Mouse (Mus musculus) lung, postnatal 0 days (tissue): Measurements from ENCODE around the gene Hgf. TPM values are rescaled to one million over a fixed set of nuclear protein-coding genes. Genes with fewer than 3 reads are reported as not detected.

ENCODE experiments used
- ATAC-seq: fragments of 200-750 bp; cut with Nextera tagmentation; 2 replicates; pipeline ENCODE4 v1.8.0; 2017; ENCODE audit warnings: moderate library complexity
- DNase-seq: peaks from one replicate; pipeline ENCODE4 v3.0.0-alpha.2; 2016; ENCODE audit warnings: low spot score
- H3K27ac ChIP-seq: fragments of 300-500 bp; sonication (generic); 2 replicates; pipeline ENCODE4 v1.5.1; 2014; ENCODE audit warnings: antibody characterized with exemption, mild to moderate bottlenecking, low read length, mixed read lengths
- H3K27me3 ChIP-seq: fragments of 300-500 bp; sonication (generic); replicated peaks from 2 replicates; pipeline ENCODE4 v1.6.1; 2014; ENCODE audit warnings: low read length, mixed read lengths; ENCODE audit not compliant: insufficient read depth
- H3K36me3 ChIP-seq: fragments of 300-500 bp; sonication (generic); 2 replicates; pipeline ENCODE4 v1.6.1; 2014; ENCODE audit warnings: low read length, mixed read lengths; ENCODE audit not compliant: insufficient read depth
- H3K4me1 ChIP-seq: fragments of 300-500 bp; sonication (generic); 2 replicates; pipeline ENCODE4 v1.6.1; 2014; ENCODE audit warnings: antibody characterized with exemption, low read depth, low read length, mixed read lengths; ENCODE audit not compliant: insufficient read depth
- H3K4me2 ChIP-seq: fragments of 300-500 bp; sonication (generic); replicated peaks from 2 replicates; pipeline ENCODE4 v1.6.1; 2014; ENCODE audit warnings: low read depth, mild to moderate bottlenecking, low read length, moderate library complexity, mixed read lengths
- H3K4me3 ChIP-seq: fragments of 300-500 bp; sonication (generic); 2 replicates; pipeline ENCODE4 v1.5.1; 2014; ENCODE audit warnings: low read depth, low read length
- H3K9ac ChIP-seq: fragments of 300-500 bp; sonication (generic); replicated peaks from 2 replicates; pipeline ENCODE4 v1.6.1; 2014; ENCODE audit warnings: low read depth, mild to moderate bottlenecking
- H3K9me3 ChIP-seq: fragments of 300-500 bp; sonication (generic); 2 replicates; pipeline ENCODE4 v1.6.1; 2016; ENCODE audit warnings: low read length, mixed read lengths
- CTCF ChIP-seq: IDR thresholded peaks from 2 replicates; pipeline ENCODE4 v1.5.1; 2016; ENCODE audit warnings: antibody characterized with exemption, mild to moderate bottlenecking
- EP300 ChIP-seq: IDR thresholded peaks from 2 replicates; pipeline ENCODE4 v1.6.1; 2016; ENCODE audit warnings: antibody characterized with exemption, mild to moderate bottlenecking, control low read depth
- WGBS: fragments of 180-500 bp; shearing (Covaris S2); extraction: QIAGEN DNeasy Blood & Tissue Kit; methylation state at CpG from one replicate; pipeline ENCODE4 v1.1.7; 2014; 5-methylcytosine and 5-hydroxymethylcytosine counted together
- polyA plus RNA-seq: library from polyadenylated mRNA; unstranded; fragments of >200 nt; fragmentation: Nextera tagmentation; extraction: Ambion mirVana; gene quantifications from 2 replicates; pipeline ENCODE4 v1.2.1, GENCODE M21; 2015

Hgf gene
- polyA plus RNA-seq, 1 experiment from 2014 or later = 2.1 TPM

- TF ChIP-seq EP300 (no peak), CTCF (no peak)
- Histone ChIP-seq H3K27me3 (no peaks in the 10 kb centered on the region), H3K36me3 (no peaks in the 10 kb centered on the region), H3K4me2 (no peak overlapping the region), H3K4me3 (no peak overlapping the region), H3K9me3 (no peaks in the 10 kb centered on the region), H3K9ac (no peak overlapping the region), H3K27ac (no peak overlapping the region), H3K4me1 (no peaks in the 10 kb centered on the region)
- DNase-seq (no peak), ATAC-seq (no peak)
- WGBS = 70% methylated on average over 1 of the region's 1 CpGs
Observed at GRCm38 (mm10) chr5:16601463-16601862, 48.2 kb downstream of the Hgf start.

DNA sequence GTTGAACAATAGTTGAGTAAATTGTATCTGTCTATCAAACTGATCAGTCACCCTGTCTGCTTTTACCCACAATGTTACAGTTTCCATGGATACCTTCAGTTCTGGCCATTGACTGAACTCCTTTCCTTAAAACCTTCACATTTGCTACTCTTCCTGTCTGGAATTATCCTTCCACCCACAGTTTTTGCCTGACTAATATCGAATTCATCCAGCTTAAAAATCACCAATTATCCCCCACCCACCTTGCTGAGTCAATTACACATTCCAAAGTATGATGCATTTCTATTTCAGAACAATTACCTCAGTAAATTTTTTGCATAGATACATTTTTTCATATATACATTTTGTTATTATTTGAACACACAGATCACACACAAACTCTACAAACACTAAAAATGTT lies 79.7 kb downstream of the Hgf start:
- Histone ChIP-seq H3K9ac (no peak overlapping the region), H3K4me1 (no peaks in the 10 kb centered on the region), H3K27ac (no peak overlapping the region), H3K36me3 (no peaks in the 10 kb centered on the region), H3K9me3 (no peaks in the 10 kb centered on the region), H3K27me3 (no peaks in the 10 kb centered on the region), H3K4me2 (no peak overlapping the region), H3K4me3 (no peak overlapping the region)
- TF ChIP-seq CTCF (no peak), EP300 (no peak)
- DNase-seq (no peak), ATAC-seq (no peak)
- WGBS = 62% methylated on average over 1 of the region's 1 CpGs

DNA sequence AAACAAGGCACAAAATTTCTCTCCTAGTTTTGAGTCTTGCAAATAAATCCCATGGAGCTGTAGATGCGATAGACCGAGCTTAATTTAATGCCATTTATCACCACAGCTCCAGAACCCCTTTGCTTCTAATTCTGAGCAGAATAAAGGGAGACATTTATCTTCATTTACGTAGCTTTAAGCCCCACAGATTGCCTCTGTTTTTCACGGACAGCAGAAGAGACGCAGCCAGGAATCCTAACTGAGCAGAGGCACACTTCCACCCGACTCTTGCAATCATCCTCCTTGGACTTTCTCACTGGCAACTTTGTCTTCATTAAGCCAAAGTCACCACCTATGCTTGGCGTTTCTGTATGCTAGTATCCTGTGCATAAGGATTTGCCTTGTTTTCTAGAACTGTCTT lies 93.1 kb downstream of the Hgf start:
- no peak for ATAC-seq
- H3K4me1 ChIP-seq = no peaks in the 10 kb centered on the region
- 59% methylated on average over 7 of the region's 7 CpGs for WGBS
- H3K4me2 ChIP-seq = no peak overlapping the region
- no peaks in the 10 kb centered on the region for H3K36me3 ChIP-seq
- no peak overlapping the region for H3K9ac ChIP-seq
- no peaks in the 10 kb centered on the region for H3K27me3 ChIP-seq
- TF ChIP-seq CTCF (no peak), EP300 (no peak)
- H3K4me3 ChIP-seq = no peak overlapping the region
- H3K9me3 ChIP-seq = no peaks in the 10 kb centered on the region
- DNase-seq = no peak
- H3K27ac ChIP-seq = no peak overlapping the region

GRCm38 (mm10) chr5:16647701-16648100 lies 94.4 kb downstream of the Hgf start:
- Histone ChIP-seq H3K9me3 (no peaks in the 10 kb centered on the region), H3K4me1 (no peaks in the 10 kb centered on the region), H3K9ac (no peak overlapping the region), H3K27me3 (no peaks in the 10 kb centered on the region), H3K36me3 (no peaks in the 10 kb centered on the region), H3K27ac (no peak overlapping the region), H3K4me3 (no peak overlapping the region), H3K4me2 (no peak overlapping the region)
- DNase-seq (no peak), ATAC-seq (no peak)
- no peak for TF ChIP-seq CTCF

DNA sequence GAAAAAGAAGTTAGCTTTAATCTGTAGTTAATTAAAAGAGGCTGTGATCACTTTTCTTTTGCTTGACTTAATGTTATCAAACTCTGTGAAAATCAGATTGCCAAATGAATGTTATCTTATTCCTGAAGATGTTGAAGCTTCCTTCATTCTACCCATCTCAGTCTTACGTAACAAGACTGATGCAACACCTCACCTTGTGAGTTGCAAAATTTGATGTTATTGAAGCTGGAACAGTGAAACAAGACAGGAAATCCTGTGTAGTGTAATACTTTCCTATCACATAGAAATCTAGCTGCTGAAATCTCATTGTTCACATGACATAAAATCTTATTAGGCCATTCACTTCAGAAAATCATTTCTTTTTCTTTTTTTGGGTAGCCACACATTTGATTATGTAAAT lies 96.9 kb downstream of the Hgf start:
- ATAC-seq = no peak
- WGBS = 81% methylated on average over 1 of the region's 1 CpGs
- Histone ChIP-seq H3K36me3 (no peaks in the 10 kb centered on the region), H3K9me3 (no peaks in the 10 kb centered on the region), H3K4me2 (no peak overlapping the region), H3K27me3 (no peaks in the 10 kb centered on the region), H3K4me1 (no peaks in the 10 kb centered on the region), H3K9ac (no peak overlapping the region), H3K27ac (no peak overlapping the region), H3K4me3 (no peak overlapping the region)
- DNase-seq = no peak
- TF ChIP-seq CTCF (no peak), EP300 (no peak)

DNA sequence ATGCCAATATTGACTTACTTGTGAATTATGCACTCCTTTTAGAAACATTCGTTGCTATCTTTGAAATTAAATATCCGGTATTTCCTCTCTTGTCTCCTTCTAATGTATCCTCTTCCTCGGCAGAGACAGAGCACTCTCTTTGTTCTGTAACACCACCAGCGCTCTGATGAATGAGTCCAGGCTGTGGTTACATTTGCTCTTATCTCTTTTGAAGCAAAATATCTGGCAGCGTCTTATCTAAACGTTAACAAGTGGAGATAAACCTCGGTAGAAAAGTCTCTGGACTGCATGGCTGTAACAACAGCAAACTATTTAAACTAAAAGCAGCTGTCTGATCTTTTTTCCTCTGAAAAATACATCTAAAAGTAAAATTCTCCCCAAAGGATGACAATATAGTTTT lies 100.7 kb downstream of the Hgf start:
- Histone ChIP-seq H3K4me1 (no peaks in the 10 kb centered on the region), H3K27ac (no peak overlapping the region), H3K4me3 (no peak overlapping the region), H3K9me3 (no peaks in the 10 kb centered on the region), H3K9ac (no peak overlapping the region), H3K36me3 (no peaks in the 10 kb centered on the region), H3K4me2 (no peak overlapping the region), H3K27me3 (no peaks in the 10 kb centered on the region)
- WGBS = 3% methylated on average over 7 of the region's 7 CpGs
- no peak for TF ChIP-seq CTCF
- TF ChIP-seq EP300 = no peak
- DNase-seq = no peak
- ATAC-seq = no peak

Other genes starting within 250 kb of the Hgf start
- gene Gm28710, start 238.3 kb downstream of the Hgf start, polyA plus RNA-seq = 0.07 and 0.24 TPM in 2 replicates